Mouse (Mus musculus) adrenal gland, adult 18-20 months (tissue): Measurements from ENCODE around the gene Gas2l1. TPM values are rescaled to one million over a fixed set of nuclear protein-coding genes. Genes with fewer than 3 reads are reported as not detected.
"Not testable (repeated sequence)": the region's sequence is repeated elsewhere in the genome, so short reads cannot be mapped to it uniquely, and the experiment has no call there.

Experiments
- DNase-seq, 2 experiments: peaks; one replicate each; pipeline ENCODE4 v3.0.0; 2021 to 2022; ENCODE audit warnings: low spot score in 2 of 2
- long read RNA-seq, 2 experiments: library from polyadenylated mRNA; stranded (forward); transcript quantifications; one replicate each; pipeline ENCODE4 v2.0.0; 2021
- total RNA-seq, 2 experiments: library from RNA; stranded (reverse); gene quantifications; 1 replicate in 1 of 2; 2 replicates in 1 of 2; pipeline ENCODE4 v1.2.3; 2021

Gas2l1 gene
- total RNA-seq = 10 to 100 TPM; 45.2 to 49.9 TPM
- long read RNA-seq, experiment 1, transcript Gas2l1-203 (6 exons, 2,530 nt) = major isoform, 12 of 55 reads
- long read RNA-seq, experiment 1, transcript Gas2l1-202 (7 exons, 2,847 nt) = major isoform, 12 of 55 reads
- long read RNA-seq, experiment 1, partial matches to known transcripts = 14 of 55 reads
- long read RNA-seq, experiment 1, other reads (novel, unspliced or antisense) = 17 of 55 reads
- long read RNA-seq, experiment 2, transcript Gas2l1-203 (6 exons, 2,530 nt) = minor isoform, 5 of 43 reads
- long read RNA-seq, experiment 2, transcript Gas2l1-202 (7 exons, 2,847 nt) = major isoform, 8 of 43 reads
- long read RNA-seq, experiment 2, partial matches to known transcripts = 22 of 43 reads
- long read RNA-seq, experiment 2, other reads (novel, unspliced or antisense) = 8 of 43 reads

DNA sequence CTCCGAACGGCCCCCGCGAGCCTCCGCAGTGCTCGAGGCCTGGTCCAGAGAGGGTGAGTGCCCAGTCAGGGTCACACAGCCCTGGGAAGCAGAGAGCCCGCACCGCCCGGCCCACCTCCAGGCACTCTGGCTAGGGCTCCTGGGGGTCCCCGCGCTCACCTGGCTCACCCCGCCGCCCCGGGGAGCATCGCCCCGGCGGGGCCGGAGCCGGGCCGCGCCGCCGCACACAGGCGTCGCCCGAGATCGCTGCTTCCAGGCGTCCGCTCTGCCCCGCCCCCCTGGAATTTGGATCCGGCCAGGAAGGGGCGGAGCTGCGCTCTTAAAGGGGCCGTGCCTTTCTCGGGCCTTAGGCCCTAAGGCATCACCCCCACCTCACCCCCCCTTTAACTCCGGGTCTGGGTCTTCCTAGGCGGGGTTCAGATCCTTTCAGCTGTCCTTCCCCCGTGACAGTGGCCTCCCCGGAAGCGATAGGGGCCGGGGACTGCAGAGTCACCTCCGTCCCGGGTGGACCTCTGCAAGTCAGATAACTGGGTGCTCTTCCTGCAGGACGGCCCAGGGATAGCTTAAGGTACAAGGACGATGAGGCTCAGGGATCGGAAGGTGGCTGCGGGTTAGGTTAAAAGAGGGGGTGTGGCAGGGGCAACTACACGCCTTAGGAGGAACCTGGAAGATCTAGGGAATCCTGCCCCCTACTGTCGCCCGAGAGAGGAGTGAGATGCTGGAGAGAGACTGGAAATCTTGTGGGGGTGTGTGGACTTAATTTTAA is at the start of gene Gas2l1:
Gas2l1 (minus strand) TSS at position 272 of the 766 bp plus-strand sequence.
- DNase-seq = peak; percentile 92 to 93

DNA sequence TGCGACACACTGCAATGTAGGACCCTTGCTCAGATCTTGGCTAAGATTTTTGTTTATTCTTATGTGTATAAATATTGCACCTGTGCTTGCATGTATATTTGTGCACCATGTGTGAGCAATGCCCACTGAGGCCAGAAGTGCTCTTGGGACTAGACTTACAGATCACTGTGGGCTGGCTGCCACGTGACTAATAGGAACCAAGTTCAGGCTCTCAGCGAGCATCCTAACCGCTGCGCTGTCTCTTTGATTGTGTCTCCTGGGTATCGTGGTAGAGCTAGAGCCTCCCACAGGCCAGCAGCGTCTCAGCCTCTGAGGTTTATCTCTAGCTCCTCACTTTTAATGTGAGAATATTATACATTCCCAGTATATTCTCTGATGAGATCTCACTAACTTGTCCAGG is 48.5 kb upstream of the Gas2l1 start:
- DNase-seq = no peak

DNA sequence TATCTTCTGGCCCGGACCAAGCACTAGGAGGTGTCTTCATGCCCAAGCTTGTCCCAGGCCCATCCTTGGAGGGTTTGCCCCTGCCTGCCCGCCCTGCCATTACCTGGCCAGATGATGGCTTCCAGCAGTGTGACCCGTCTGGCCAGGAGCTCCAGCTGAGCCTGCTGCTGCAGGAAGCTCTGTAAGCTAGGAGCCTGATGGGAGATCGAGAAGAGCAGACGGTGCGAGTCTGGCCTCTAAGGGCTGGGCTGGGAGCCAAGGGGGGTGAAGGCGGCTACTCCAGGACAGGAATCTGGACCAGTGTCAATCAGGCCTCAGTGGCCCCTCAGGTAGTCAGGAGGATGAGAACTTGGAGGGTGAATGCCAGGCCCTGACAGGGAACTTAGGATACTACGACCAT is 44.3 kb upstream of the Gas2l1 start:
- no peak for DNase-seq

DNA sequence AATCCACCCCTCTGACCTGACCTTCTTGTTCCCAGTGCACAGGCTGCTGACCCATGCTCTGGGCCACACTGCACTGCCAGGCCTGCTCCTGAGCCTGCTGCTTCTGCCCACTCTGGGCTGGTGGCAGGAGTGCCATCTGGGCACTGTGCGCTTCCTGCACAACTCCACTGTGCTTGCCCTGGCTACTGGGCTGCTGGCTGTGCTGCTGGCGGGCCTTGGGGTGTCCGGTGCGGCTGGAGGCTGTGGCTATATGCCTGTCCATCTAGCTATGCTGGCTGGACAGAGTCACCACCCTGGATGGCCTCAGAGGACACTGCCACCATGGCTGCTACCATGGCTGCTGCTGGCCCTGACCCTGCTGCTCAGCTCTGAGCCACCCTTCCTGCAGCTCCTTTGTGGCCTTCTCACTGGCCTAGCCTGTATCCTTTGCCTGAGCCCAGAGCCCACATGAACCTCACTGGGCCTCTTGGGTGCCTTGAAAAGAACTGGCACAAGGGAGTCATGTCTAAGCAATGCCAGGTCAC is 38.9 kb upstream of the Gas2l1 start:
- no peak for DNase-seq

DNA sequence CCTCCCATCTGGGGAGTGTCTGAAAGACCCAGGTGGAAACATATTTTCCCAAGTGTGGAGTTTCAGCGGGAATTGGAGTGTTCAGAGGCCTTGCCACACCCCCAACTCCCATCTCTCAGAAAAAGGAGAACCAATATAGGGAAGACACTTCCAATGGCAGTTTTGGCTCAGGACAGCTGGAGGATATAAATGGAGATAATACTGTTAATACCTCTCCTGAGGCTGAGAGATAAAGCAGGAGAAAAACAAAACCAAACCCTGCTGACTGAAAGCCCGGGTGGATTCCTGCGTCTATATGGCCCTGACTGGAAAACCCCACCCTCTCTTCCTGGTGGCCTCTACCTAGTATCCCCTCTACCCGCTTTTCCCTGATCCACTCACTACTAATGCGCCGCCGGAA is 37.3 kb upstream of the Gas2l1 start:
- no peak for DNase-seq

DNA sequence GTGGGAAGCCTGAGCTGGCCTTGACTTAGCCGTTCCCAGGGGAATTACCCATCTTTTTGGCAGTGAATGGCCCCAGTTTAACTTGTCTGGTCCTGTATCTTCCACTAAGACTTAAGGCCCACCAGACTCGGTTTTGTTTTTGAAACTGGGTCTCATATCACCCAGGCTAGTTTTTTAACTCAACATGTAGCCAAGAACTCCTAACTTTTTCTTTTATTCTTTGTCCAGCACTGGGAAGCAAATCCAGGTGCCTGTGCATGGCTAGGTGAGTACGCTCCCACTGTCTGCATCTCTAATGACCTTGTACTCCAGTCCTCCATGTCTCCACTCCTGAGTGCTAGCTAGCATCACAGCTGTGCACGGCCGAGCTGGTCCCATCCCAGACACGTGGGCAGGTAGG is 36.5 kb upstream of the Gas2l1 start:
- no peak for DNase-seq

DNA sequence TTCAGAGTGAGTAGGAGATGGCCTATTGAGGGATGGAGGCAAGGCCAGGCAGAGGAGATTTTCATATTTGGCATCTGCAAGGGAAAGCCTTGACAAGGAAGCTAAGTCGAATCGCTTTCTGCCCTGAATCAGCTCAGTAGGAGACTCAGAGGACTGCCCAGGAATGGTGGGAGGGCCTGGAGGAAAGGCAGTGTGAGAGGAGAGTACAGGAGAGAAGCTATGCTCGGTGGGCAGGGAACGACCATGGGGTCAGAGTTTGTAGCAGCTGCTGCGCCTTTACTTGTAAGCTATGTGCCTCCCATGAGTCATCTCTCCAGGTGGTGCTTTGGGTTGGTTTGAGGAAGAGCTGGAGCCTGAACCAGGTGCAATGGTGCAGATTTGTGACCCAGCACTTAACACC is 35.7 kb upstream of the Gas2l1 start:
- DNase-seq = no peak

DNA sequence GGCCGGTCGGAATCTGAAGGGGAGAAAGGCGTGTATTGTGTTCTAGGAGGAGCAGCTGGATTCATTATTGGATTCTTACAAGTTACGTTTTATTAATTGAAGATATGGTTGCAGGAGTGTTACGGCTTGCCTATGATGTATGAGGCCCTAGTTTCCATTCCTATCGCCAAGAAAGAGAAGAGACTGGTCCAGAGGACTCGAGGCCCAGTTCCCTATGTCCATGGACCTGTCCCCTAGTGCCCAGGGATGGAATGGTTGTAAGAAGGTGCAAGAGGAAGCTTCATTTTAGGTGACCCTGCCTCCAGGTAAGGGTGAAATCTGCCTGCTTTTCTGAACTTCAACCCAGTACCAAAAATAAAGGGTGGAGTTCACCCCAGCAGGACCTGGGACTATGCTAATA is 35.2 kb upstream of the Gas2l1 start:
- no peak for DNase-seq

DNA sequence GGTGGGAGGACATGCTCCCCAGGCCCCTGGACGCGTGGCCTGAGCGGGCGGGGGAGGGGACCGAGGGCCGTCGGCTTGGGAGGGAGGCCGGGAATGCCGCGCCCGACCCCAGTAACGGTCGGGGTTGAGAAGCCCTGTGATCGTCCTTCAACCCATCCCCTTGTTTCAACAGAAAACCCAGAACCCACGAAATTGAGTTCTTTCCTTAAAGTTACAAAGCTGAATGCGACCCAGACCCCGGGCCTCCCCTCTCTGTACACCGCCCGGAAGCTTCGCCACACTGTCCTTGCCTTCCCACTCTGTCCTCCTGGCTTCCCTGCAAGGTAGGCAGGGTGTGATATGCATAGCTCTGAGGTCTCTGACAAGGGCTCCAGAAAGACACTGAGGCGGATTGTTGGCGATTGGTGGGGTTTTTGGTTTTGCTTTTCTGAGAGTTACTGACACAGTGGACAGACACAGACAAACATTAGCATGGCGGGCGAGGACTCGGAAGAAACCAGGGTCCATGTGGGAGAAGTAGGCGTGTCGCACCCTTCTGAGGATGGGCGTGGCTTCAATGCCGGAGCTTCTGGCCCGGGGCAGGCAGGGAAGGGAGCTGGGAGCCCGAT is 34.6 kb upstream of the Gas2l1 start:
- DNase-seq = peak; percentile 75 to 79

DNA sequence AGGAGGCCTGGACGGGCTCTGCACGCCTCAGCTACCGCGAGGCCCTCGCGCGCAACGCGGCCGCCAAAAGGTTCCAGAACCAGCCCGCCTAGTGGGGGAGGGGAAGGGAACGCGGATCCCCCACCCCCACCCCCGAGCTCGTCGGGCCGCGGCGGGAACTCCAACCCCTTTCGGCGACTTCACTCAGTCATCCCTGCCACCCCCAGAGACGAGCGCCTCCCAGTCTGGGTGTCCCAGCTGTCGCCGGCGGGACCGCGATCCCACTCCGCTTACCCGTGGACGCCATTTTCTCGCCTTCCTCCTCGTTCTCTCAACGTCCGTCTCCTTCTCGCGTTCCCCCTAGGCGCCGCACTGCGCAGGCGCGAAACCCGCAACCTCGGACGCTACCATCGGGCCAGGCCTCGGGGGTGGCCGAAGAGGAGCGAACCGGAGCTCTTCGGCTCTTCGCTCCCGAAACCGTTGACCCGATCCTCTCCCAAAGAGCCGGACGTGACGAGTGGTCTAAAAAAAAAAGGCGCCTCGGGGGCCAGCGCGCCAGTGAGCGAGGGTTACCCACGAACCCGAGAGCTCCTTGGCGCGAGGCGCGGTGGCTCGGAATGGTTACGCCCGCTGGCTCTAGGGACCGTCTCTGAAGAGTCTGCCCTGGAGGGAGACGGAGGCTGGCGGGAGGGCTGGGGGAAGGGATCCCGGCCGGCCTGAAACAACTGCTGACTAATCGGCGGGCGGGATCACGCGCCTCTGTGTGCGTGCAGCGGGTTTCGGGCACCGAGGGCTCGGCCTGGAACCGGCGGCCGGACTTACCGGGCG is 33.8 kb upstream of the Gas2l1 start, which contains the start of the genes Rhbdd3 and Ewsr1:
Rhbdd3 (plus strand) TSS at position 191 of the 807 bp plus-strand sequence.
Ewsr1 (minus strand) TSS at position 531 of the 807 bp plus-strand sequence.
- peak; percentile 99 for DNase-seq

DNA sequence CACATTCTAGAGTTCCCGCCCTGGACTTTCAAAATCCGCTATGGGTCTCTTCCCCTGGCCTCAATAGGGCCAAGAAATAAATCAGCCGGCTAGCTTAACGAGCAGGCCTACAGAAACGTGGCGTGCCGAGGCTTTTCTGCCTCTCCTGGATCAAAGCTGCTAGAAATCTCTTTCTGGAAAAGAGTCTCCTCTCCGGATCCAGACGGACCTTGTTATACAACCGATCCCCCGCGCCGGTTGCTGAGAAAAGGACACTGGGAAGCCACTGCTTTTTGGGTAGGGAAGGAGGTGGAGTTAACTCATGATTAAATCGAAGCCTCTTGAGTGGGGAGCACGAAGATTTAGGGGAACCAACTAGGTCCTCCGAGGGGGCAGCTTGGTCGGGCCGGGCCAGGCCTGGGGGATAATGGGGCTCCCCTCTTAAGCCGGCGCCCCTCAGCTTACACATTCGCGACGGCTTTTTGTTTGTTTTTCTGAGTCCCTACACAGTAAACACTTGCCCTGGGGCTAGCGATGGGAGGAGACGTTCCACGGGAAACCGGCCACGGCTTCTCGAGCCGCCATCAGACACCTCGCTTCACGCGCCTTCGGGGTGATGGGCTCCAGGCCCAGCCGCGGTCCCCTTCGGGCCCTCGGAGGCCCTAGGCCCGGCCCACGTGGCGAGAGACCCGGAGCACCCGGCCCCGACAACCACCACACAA is 33.1 kb upstream of the Gas2l1 start:
- peak; percentile 38 to 46 for DNase-seq

DNA sequence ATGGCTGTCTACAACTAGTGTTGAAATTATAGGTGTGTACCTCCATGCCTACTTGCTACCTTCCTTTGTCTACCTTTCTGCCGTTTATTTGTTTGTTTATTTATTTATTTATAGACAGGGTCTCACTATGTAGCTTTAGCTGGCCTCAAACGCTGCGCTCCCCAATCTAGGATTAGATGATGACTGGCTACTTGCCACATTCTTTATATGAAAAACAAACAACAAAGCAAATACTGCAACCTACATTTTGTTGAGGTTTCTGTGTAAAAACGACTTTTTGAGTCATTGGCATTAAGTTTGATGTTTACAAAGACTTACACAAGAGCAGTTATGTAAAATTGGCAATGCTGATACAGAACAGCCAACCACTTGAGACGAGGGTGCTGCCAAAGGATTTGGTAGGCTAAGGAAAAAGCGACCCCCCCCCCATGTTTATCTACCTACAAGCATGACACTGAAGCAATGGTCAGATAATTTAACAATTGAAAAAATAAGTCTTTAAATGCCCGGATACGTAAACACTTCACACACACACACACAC is 31.4 kb upstream of the Gas2l1 start:
- no peak for DNase-seq

DNA sequence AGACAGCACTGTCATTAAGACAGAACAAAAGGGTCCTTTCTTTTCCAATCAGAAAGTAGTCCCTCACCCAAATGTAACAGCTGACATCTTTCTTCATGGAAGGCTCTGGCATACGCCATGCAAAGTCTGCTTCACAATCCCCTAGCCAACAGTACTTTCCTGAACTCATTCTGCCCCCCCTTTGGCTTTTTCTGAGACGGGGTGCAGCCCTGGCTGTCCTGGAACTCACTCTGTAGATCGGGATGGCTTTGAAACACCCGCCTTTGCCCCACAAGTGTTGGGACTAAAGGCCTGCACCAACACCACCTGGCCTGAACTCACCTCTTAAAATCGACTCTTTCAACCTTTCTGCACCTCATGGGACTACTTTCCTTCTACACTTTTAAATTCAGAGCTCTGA is 30.8 kb upstream of the Gas2l1 start:
- DNase-seq = no peak

DNA sequence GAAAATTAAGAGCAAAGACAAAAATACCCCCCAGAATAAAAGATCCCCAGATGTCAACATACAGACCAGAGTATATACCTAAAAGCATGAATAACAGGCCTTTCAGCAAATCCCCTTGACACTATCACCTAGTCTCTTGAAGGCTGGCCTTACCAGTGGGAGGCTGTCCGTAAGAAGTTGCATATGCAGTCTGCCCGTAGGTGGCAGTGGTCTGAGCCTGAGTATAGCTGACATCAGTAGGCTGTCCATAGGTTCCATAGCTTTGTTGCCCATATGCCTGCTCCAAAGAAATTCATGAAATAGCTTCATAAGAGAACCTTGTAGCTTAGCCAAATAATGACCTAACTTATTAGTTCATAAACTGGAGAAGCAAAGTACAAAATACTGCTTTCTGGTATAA is 26.6 kb upstream of the Gas2l1 start:
- no peak for DNase-seq

DNA sequence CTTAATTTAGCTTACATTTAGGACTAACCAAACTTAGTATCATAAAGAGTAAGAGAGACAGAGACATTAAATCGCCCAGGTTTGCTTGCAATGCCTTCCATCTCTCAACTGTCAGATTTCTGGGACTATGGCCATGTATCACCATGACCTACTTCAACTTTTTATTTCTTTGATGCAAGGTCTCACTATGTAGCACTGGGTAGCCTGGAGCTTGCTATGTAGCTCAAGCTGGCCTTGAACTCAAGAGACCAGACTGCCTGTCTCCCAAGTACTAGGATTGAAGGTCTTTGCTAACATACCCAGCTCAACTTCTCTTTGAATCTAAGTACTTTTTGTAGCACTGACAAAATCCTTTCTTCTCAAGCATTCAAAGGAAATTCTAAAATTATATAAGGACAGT is 24.0 kb upstream of the Gas2l1 start:
- DNase-seq = no peak

DNA sequence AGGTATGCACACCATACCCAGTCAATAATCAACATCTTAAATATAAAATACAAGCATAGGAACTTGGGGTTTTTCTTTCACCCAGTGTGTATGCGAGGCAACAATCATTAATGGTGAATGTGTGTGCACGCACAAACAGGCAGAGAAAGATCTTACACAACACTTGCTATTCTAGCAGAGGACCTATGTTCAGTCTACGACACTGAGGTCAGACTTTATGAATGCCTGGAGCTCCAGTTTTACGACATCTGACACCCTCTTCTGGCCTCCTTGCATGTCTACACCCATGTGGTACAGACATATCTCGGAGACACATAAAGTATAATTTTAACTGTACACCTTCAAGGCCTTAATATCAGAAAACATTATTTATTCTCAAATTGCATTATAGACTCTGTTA is 11.7 kb upstream of the Gas2l1 start:
- DNase-seq = not testable (repeated sequence)

DNA sequence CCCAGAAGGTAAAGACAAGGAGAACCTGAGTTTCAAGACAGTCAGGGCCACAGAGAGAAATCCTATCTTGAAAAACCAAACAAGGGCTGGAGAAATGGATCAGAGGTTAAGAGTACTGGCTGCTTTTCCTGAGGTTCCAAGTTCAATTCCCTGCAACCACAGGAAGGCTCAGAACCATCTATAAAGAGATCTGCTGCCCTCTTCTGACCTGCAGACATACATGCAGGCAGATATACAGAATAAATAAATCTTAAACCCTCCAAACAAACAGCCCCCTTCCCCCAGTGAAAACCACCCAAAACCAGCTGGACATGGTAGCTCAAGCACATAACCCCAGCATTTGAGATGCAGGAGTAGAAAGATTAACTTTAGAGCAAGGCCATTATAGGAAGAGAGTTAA is 10.6 kb upstream of the Gas2l1 start:
- no peak for DNase-seq

DNA sequence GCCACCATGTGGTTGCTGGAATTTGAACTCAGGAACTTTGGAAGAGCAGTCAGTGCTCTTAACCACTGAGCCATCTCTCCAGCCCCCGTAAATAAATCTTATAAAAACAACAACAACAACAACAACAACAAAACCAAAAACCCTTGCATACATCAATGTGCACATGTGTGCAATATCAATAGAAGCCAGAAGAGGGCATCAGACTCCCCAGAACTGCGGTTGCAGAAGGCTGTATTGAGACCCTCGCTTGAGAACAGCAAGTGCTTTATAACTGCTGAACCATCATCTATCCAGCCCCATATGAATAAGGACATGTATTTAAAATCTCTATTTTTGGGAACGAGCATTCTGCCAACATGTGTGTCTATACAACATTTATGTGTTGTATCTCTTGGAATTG is 9.8 kb upstream of the Gas2l1 start:
- DNase-seq = no peak

DNA sequence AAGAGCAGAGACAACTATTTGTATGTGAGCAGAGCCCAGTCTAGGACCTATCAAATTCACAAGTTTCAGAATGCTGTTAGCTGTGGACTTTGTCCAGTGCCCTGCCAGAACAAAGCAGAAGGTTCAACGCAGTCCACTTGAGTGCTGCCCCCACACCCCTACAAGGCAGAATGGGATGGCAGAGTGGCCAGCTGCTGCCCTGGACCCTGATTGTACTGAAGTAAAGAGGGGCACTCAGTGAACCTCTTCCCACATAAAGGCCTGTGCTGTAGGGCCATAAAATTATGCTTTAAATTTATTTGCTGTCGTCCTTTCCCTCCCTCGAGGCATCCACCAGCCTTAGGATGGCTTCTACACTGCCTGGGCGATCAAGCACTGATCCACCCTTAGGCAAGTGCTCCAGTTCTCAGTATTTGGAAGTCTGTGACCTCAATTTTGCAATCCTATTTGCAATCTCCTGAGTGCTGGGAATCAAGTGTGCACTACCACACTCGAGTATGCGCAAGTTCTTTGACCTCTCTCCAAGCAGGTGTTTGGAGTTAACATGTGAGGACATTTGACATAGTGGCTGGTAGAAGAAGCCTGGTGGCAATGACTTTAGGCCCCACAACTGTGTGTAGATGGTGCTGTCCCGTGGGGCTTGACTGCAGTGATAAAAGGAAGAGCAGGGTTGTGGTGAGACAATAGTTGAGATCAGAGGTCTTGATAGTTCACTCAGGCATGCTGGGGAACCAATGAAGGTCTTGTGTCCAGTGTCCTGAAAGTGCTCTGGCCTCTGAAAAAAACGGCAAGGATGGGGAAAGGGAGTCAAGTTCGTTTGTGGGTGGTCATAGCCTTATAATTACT is 3.2 kb upstream of the Gas2l1 start:
- no peak for DNase-seq
